Mouse (Mus musculus) neural tube, embryonic 13.5 days (tissue): ENCODE measurements around the gene Cd101. TPM values are rescaled to one million over a fixed set of nuclear protein-coding genes. Genes with fewer than 3 reads are reported as not detected.

ENCODE experiments used
- ATAC-seq: fragments of 200-750 bp; cut with Nextera tagmentation; 2 replicates; pipeline ENCODE4 v1.8.0; 2017; ENCODE audit warnings: low read depth, mild to moderate bottlenecking, moderate TSS enrichment, moderate library complexity
- H3K27ac ChIP-seq: fragments of 300-500 bp; sonication (generic); replicated peaks from 2 replicates; pipeline ENCODE4 v1.5.1; 2015; ENCODE audit warnings: moderate library complexity, mild to moderate bottlenecking, inconsistent platforms
- H3K27me3 ChIP-seq: fragments of 300-500 bp; sonication (generic); 2 replicates; pipeline ENCODE4 v1.6.1; 2015; ENCODE audit warnings: mild to moderate bottlenecking, inconsistent platforms
- H3K36me3 ChIP-seq: fragments of 300-500 bp; sonication (generic); 2 replicates; pipeline ENCODE4 v1.6.1; 2015; ENCODE audit warnings: mild to moderate bottlenecking, inconsistent platforms
- H3K4me1 ChIP-seq: fragments of 300-500 bp; sonication (generic); replicated peaks from 2 replicates; pipeline ENCODE4 v1.6.1; 2015; ENCODE audit warnings: inconsistent platforms
- H3K4me2 ChIP-seq: fragments of 300-500 bp; sonication (generic); 2 replicates; pipeline ENCODE4 v1.6.1; 2015; ENCODE audit warnings: inconsistent platforms, mild to moderate bottlenecking, moderate library complexity
- H3K4me3 ChIP-seq: fragments of 300-500 bp; sonication (generic); 2 replicates; pipeline ENCODE4 v1.5.1; 2015; ENCODE audit warnings: mild to moderate bottlenecking, inconsistent platforms
- H3K9ac ChIP-seq: fragments of 300-500 bp; sonication (generic); 2 replicates; pipeline ENCODE4 v1.6.1; 2015; ENCODE audit warnings: moderate library complexity, mild to moderate bottlenecking, inconsistent platforms
- H3K9me3 ChIP-seq: fragments of 300-500 bp; sonication (generic); 2 replicates; pipeline ENCODE4 v1.6.1; 2016; ENCODE audit warnings: inconsistent platforms
- WGBS: fragments of 180-500 bp; shearing (Covaris S2); methylation state at CpG from one replicate; pipeline ENCODE4 v1.1.7; 2015; 5-methylcytosine and 5-hydroxymethylcytosine counted together
- polyA plus RNA-seq: library from polyadenylated mRNA; unstranded; fragments of >200 nt; fragmentation: Nextera tagmentation; extraction: Ambion mirVana; gene quantifications from 2 replicates; pipeline ENCODE4 v1.2.1, GENCODE M21; 2015

Cd101 gene
- polyA plus RNA-seq, 1 experiment from 2014 or later = 0.11 TPM

GRCm38 (mm10) chr3:101036001-101036400 is 6.6 kb upstream of the Cd101 start:
- WGBS = 97% methylated on average over 2 of the region's 2 CpGs
- no peaks in the 10 kb centered on the region for H3K9me3 ChIP-seq
- H3K4me3 ChIP-seq = no peak overlapping the region
- no peak overlapping the region for H3K9ac ChIP-seq
- no peak overlapping the region for H3K27ac ChIP-seq
- ATAC-seq = no peak
- H3K4me2 ChIP-seq = no peak overlapping the region
- H3K4me1 ChIP-seq = no peaks in the 10 kb centered on the region
- H3K27me3 ChIP-seq = no peaks in the 10 kb centered on the region
- H3K36me3 ChIP-seq = no peaks in the 10 kb centered on the region

GRCm38 (mm10) chr3:101034509-101034908 is 5.2 kb upstream of the Cd101 start:
- H3K27me3 ChIP-seq = no peaks in the 10 kb centered on the region
- H3K36me3 ChIP-seq = no peaks in the 10 kb centered on the region
- no peak overlapping the region for H3K4me2 ChIP-seq
- no peak for ATAC-seq
- H3K9me3 ChIP-seq = no peaks in the 10 kb centered on the region
- no peak overlapping the region for H3K9ac ChIP-seq
- no peaks in the 10 kb centered on the region for H3K4me1 ChIP-seq
- no peak overlapping the region for H3K27ac ChIP-seq
- 88% methylated on average over 9 of the region's 9 CpGs for whole genome bisulfite sequencing
- H3K4me3 ChIP-seq = no peak overlapping the region

- no peaks in the 10 kb centered on the region for H3K27me3 ChIP-seq
- H3K9me3 ChIP-seq = no peaks in the 10 kb centered on the region
- no peak overlapping the region for H3K4me3 ChIP-seq
- H3K27ac ChIP-seq = no peak overlapping the region
- 59% methylated on average over 4 of the region's 4 CpGs for WGBS
- no peak overlapping the region for H3K4me2 ChIP-seq
- no peak overlapping the region for H3K9ac ChIP-seq
- H3K4me1 ChIP-seq = no peaks in the 10 kb centered on the region
- ATAC-seq = no peak
- no peaks in the 10 kb centered on the region for H3K36me3 ChIP-seq
Measured at GRCm38 (mm10) chr3:101033644-101034043, 4.3 kb upstream of the Cd101 start.

- Histone ChIP-seq H3K4me3 (no peak overlapping the region), H3K27me3 (no peaks in the 10 kb centered on the region), H3K9me3 (no peaks in the 10 kb centered on the region), H3K27ac (no peak overlapping the region), H3K4me1 (no peaks in the 10 kb centered on the region), H3K9ac (no peak overlapping the region), H3K36me3 (no peaks in the 10 kb centered on the region), H3K4me2 (no peak overlapping the region)
- no peak for ATAC-seq
- WGBS = 68% methylated on average over 7 of the region's 7 CpGs
Measured at GRCm38 (mm10) chr3:101031456-101032142, 2.2 kb upstream of the Cd101 start.

DNA sequence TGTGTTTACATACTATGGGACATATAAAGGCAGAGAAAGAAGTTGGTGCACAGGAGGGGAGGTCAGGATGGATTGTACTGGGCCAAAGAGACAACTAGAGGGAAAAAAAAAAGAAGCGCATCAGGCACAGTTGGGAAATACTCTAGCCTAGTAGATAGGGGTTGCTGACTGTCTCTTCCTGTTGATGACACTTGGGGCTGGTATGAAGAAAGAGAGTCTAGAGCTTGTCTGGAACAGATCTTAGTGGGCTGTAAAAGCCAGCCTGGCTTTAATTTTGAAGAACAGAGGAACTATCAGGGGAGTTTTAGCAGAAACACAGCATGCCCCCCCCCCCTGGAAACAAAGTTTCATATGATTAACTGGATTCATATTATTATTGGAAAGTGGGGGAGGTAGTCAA is 1.3 kb upstream of the Cd101 start:
- Histone ChIP-seq H3K36me3 (no peaks in the 10 kb centered on the region), H3K4me3 (no peak overlapping the region), H3K9me3 (no peaks in the 10 kb centered on the region), H3K4me2 (no peak overlapping the region), H3K27me3 (no peaks in the 10 kb centered on the region), H3K4me1 (no peaks in the 10 kb centered on the region), H3K27ac (no peak overlapping the region), H3K9ac (no peak overlapping the region)
- no peak for ATAC-seq
- 93% methylated on average over 1 of the region's 1 CpGs for WGBS

DNA sequence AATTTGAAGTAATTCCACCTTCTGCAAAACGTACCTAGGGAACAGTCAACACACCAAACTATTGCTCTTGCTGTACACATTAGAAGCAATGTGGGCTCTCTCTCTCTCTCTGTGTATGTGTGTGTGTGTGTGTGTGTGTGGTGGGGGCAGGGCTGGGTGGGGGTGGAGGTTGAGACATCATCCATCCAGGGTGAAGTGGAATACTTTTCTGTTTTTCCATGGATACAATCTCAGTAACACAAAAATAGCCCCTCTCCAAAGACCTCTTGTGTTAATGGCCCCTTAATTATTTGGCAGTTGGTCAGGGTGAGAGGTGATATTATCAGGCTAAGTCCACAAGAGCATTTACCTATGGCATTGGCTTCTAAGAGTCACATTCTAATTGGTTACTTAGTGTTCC is 2.6 kb downstream of the Cd101 start:
- no peak for ATAC-seq
- H3K9ac ChIP-seq = no peak overlapping the region
- WGBS = 96% methylated on average over 1 of the region's 1 CpGs

DNA sequence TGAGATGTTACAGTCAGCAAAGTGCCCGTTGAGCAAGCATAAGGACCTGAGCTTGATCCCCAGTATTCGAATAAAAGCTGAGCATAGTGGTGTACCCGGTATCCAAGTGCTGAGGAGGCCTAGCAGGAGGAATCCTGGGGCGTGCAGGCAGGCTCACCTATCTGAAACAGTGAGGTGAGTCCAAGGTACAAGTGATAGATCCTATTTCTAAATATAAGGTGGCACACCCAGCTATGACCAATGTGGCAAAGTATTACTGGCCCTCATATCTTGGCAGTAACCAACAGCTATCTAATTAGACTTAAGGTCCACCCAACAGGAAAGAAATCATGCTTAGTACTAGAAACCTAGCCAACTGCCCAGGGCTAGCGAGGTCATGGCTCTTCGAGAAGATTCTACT is 6.4 kb downstream of the Cd101 start:
- H3K27me3 ChIP-seq = no peaks in the 10 kb centered on the region
- H3K4me2 ChIP-seq = no peak overlapping the region
- no peak overlapping the region for H3K9ac ChIP-seq
- ATAC-seq = no peak
- no peak overlapping the region for H3K27ac ChIP-seq
- no peaks in the 10 kb centered on the region for H3K4me1 ChIP-seq
- H3K36me3 ChIP-seq = no peaks in the 10 kb centered on the region
- no peak overlapping the region for H3K4me3 ChIP-seq
- 89% methylated on average over 6 of the region's 6 CpGs for WGBS
- no peaks in the 10 kb centered on the region for H3K9me3 ChIP-seq

More for the DNA sequence above, 2.6 kb downstream of the Cd101 start:
- Histone ChIP-seq H3K27me3 (no peaks in the 10 kb centered on the region), H3K4me1 (no peaks in the 10 kb centered on the region), H3K4me2 (no peak overlapping the region), H3K36me3 (no peaks in the 10 kb centered on the region), H3K9me3 (no peaks in the 10 kb centered on the region), H3K27ac (no peak overlapping the region), H3K4me3 (no peak overlapping the region)

- no peak overlapping the region for H3K4me3 ChIP-seq
- no peak overlapping the region for H3K9ac ChIP-seq
- H3K4me1 ChIP-seq = no peaks in the 10 kb centered on the region
- H3K4me2 ChIP-seq = no peak overlapping the region
- H3K27me3 ChIP-seq = no peaks in the 10 kb centered on the region
- H3K27ac ChIP-seq = no peak overlapping the region
- H3K36me3 ChIP-seq = no peaks in the 10 kb centered on the region
- 82% methylated on average over 8 of the region's 8 CpGs for WGBS
- no peaks in the 10 kb centered on the region for H3K9me3 ChIP-seq
- no peak for ATAC-seq
Measured at GRCm38 (mm10) chr3:101021481-101022051, 7.8 kb downstream of the Cd101 start.

DNA sequence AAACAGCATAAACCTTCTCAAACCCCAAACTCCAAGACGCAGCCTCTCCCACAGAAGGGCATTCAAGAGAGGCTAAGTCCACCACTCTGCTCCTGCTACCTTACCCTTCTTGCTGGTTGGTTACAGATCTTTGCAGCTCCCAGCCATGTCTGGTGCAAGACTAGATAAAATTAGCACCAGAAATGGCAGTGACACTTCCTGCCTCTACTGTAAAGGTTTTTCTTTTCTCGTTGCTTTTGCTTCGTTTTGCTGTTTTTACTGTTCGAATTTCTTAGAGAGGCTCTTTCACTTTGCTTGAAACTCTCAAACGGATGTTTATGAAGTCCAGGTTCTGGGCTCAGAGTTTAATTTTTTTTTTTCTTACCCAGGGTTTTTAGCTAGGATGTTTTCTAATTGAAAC is 8.3 kb downstream of the Cd101 start:
- ATAC-seq = no peak
- Histone ChIP-seq H3K9ac (no peak overlapping the region), H3K4me3 (no peak overlapping the region), H3K27ac (no peak overlapping the region), H3K4me2 (no peak overlapping the region), H3K9me3 (no peaks in the 10 kb centered on the region), H3K36me3 (no peaks in the 10 kb centered on the region), H3K4me1 (no peaks in the 10 kb centered on the region), H3K27me3 (no peaks in the 10 kb centered on the region)
- 90% methylated on average over 5 of the region's 5 CpGs for WGBS

- H3K9me3 ChIP-seq = no peaks in the 10 kb centered on the region
- WGBS = 85% methylated on average over 6 of the region's 6 CpGs
- peaks cover 14% of the 10 kb centered on the region; the same call in 1 of the 2 replicates for H3K4me1 ChIP-seq
- no peak overlapping the region for H3K27ac ChIP-seq
- no peaks in the 10 kb centered on the region for H3K27me3 ChIP-seq
- no peak overlapping the region for H3K4me2 ChIP-seq
- no peaks in the 10 kb centered on the region for H3K36me3 ChIP-seq
- no peak for ATAC-seq
- no peak overlapping the region for H3K4me3 ChIP-seq
- H3K9ac ChIP-seq = no peak overlapping the region
Measured at GRCm38 (mm10) chr3:101018494-101018893, 10.9 kb downstream of the Cd101 start.

DNA sequence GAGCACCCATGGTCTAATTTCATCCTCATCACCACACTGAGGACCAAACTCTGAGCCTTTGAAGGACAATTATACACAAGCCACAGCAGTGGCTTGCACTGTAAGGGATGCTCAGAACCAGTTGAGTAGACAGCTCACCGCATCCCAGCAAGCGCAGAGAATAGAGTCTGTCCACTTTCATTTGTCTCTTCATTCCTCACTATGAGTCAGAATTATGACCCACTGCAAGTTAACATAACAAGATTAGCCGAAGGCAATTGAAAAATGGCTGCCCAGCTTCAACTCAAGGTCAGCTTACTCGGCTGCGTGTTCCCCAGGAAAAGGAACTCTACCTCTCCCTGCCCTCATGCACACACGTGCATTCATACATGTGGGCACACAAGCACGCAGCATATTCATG is 13.3 kb downstream of the Cd101 start:
- no peaks in the 10 kb centered on the region for H3K9me3 ChIP-seq
- no peak overlapping the region for H3K9ac ChIP-seq
- H3K27ac ChIP-seq = no peak overlapping the region
- no peaks in the 10 kb centered on the region for H3K36me3 ChIP-seq
- H3K4me3 ChIP-seq = no peak overlapping the region
- no peak for ATAC-seq
- H3K27me3 ChIP-seq = no peaks in the 10 kb centered on the region
- H3K4me2 ChIP-seq = no peak overlapping the region
- H3K4me1 ChIP-seq = peaks cover 21% of the 10 kb centered on the region; the same call in 1 of the 2 replicates
- WGBS = 86% methylated on average over 7 of the region's 7 CpGs

DNA sequence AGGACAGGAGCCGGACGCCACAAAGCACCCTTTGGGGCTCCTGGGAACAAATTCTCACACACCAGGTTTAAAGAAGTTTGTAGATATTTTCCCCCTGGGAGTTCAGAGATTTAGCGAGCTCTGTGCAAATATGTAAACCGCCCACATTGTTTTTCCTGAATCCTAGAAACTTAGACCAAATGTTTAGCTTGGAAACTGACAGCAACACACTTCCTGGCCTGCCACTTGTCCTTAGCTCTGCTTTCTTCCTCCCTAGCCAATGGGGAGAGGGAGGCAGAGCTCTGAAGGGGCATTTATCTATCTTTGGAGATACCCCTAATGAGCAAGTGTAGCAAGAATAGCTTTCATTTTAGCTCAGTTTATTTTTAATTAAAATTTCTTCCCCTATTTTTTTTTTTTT is 14.1 kb downstream of the Cd101 start:
- Histone ChIP-seq H3K4me1 (peaks cover 21% of the 10 kb centered on the region; the same call in 1 of the 2 replicates), H3K9ac (no peak overlapping the region), H3K4me3 (no peak overlapping the region), H3K4me2 (no peak overlapping the region), H3K27ac (no peak overlapping the region), H3K36me3 (no peaks in the 10 kb centered on the region), H3K9me3 (no peaks in the 10 kb centered on the region), H3K27me3 (no peaks in the 10 kb centered on the region)
- no peak for ATAC-seq
- 48% methylated on average over 4 of the region's 4 CpGs for WGBS

- H3K4me3 ChIP-seq = no peak overlapping the region
Measured at GRCm38 (mm10) chr3:101013536-101013935, 15.8 kb downstream of the Cd101 start.

More at GRCm38 (mm10) chr3:101013536-101013935, 15.8 kb downstream of the Cd101 start:
- H3K27me3 ChIP-seq = no peaks in the 10 kb centered on the region
- H3K27ac ChIP-seq = no peak overlapping the region
- peaks cover 21% of the 10 kb centered on the region; the same call in 1 of the 2 replicates for H3K4me1 ChIP-seq
- H3K9ac ChIP-seq = no peak overlapping the region
- no peaks in the 10 kb centered on the region for H3K36me3 ChIP-seq
- no peaks in the 10 kb centered on the region for H3K9me3 ChIP-seq
- 87% methylated on average over 3 of the region's 3 CpGs for WGBS
- ATAC-seq = no peak
- H3K4me2 ChIP-seq = no peak overlapping the region
